Mouse (Mus musculus) intestine, embryonic 15.5 days (tissue): Measurements from ENCODE around the gene Arhgap4. TPM values are rescaled to one million over a fixed set of nuclear protein-coding genes. Genes with fewer than 3 reads are reported as not detected.
A peak's percentile ranks its signal among the peaks of the same experiment; 100 is the strongest.

ENCODE experiments used
- ATAC-seq: fragments of 200-750 bp; cut with Nextera tagmentation; 2 replicates; pipeline ENCODE4 v1.8.0; 2017; ENCODE audit warnings: moderate TSS enrichment, moderate library complexity
- H3K27ac ChIP-seq: fragments of 300-500 bp; sonication (generic); 2 replicates; pipeline ENCODE4 v1.5.1; 2015; ENCODE audit warnings: mild to moderate bottlenecking, inconsistent platforms
- H3K27me3 ChIP-seq: fragments of 300-500 bp; sonication (generic); replicated peaks from 2 replicates; pipeline ENCODE4 v1.6.1; 2015; ENCODE audit warnings: inconsistent platforms
- H3K36me3 ChIP-seq: fragments of 300-500 bp; sonication (generic); 2 replicates; pipeline ENCODE4 v1.6.1; 2015; ENCODE audit warnings: inconsistent platforms
- H3K4me1 ChIP-seq: fragments of 300-500 bp; sonication (generic); replicated peaks from 2 replicates; pipeline ENCODE4 v1.6.1; 2015; ENCODE audit warnings: inconsistent platforms
- H3K4me2 ChIP-seq: fragments of 300-500 bp; sonication (generic); replicated peaks from 2 replicates; pipeline ENCODE4 v1.6.1; 2015; ENCODE audit warnings: mild to moderate bottlenecking, inconsistent platforms
- H3K4me3 ChIP-seq: fragments of 300-500 bp; sonication (generic); replicated peaks from 2 replicates; pipeline ENCODE4 v1.5.1; 2015; ENCODE audit warnings: inconsistent platforms
- H3K9ac ChIP-seq: fragments of 300-500 bp; sonication (generic); 2 replicates; pipeline ENCODE4 v1.6.1; 2015; ENCODE audit warnings: inconsistent platforms
- H3K9me3 ChIP-seq: fragments of 300-500 bp; sonication (generic); 2 replicates; pipeline ENCODE4 v1.6.1; 2016; ENCODE audit warnings: inconsistent platforms
- WGBS: fragments of 180-500 bp; shearing (Covaris S2); methylation state at CpG from one replicate; pipeline ENCODE4 v1.1.7; 2015; 5-methylcytosine and 5-hydroxymethylcytosine counted together
- polyA plus RNA-seq: library from polyadenylated mRNA; unstranded; fragments of >200 nt; fragmentation: Nextera tagmentation; extraction: Ambion mirVana; gene quantifications from 2 replicates; pipeline ENCODE4 v1.2.1, GENCODE M21; 2015

The Arhgap4 gene
- polyA plus RNA-seq, 1 experiment from 2014 or later = 3.7 TPM

- no peaks in the 10 kb centered on the region for H3K36me3 ChIP-seq
- peak overlapping the region; percentile 54 for H3K4me2 ChIP-seq
- ATAC-seq = no peak
- no peak overlapping the region; the same call in 1 of the 2 replicates for H3K9ac ChIP-seq
- H3K4me1 ChIP-seq = no peaks in the 10 kb centered on the region
- no peaks in the 10 kb centered on the region for H3K27me3 ChIP-seq
- no peak overlapping the region for H3K4me3 ChIP-seq
- no peaks in the 10 kb centered on the region for H3K9me3 ChIP-seq
- WGBS = 39% methylated on average over 24 of the region's 26 CpGs
- H3K27ac ChIP-seq = no peak overlapping the region
Observed at GRCm38 (mm10) chrX:73911156-73911555, 10.5 kb downstream of the Arhgap4 start.

GRCm38 (mm10) chrX:73910451-73910850, 11.2 kb downstream of the Arhgap4 start:
- Histone ChIP-seq H3K27ac (no peak overlapping the region), H3K4me1 (no peaks in the 10 kb centered on the region), H3K36me3 (no peaks in the 10 kb centered on the region), H3K9ac (no peak overlapping the region), H3K4me3 (no peak overlapping the region), H3K4me2 (peak overlapping the region; percentile 54), H3K27me3 (no peaks in the 10 kb centered on the region), H3K9me3 (no peaks in the 10 kb centered on the region)
- no peak for ATAC-seq

GRCm38 (mm10) chrX:73910049-73910448, 11.6 kb downstream of the Arhgap4 start:
- no peak overlapping the region for H3K27ac ChIP-seq
- H3K36me3 ChIP-seq = no peaks in the 10 kb centered on the region
- no peak overlapping the region for H3K4me3 ChIP-seq
- ATAC-seq = no peak
- H3K9ac ChIP-seq = no peak overlapping the region
- H3K27me3 ChIP-seq = no peaks in the 10 kb centered on the region
- no peaks in the 10 kb centered on the region for H3K9me3 ChIP-seq
- H3K4me1 ChIP-seq = no peaks in the 10 kb centered on the region
- 95% methylated on average over 1 of the region's 1 CpGs for WGBS
- H3K4me2 ChIP-seq = no peak overlapping the region

GRCm38 (mm10) chrX:73897959-73898358, 23.7 kb downstream of the Arhgap4 start:
- no peaks in the 10 kb centered on the region for H3K4me1 ChIP-seq
- no peak for ATAC-seq

GRCm38 (mm10) chrX:73895719-73896118, 26.0 kb downstream of the Arhgap4 start, which contains the start of gene L1cam:
L1cam (minus strand) TSS chrX:73896105.
- H3K27me3 ChIP-seq = no peaks in the 10 kb centered on the region
- H3K9me3 ChIP-seq = no peaks in the 10 kb centered on the region
- H3K4me1 ChIP-seq = no peaks in the 10 kb centered on the region
- H3K27ac ChIP-seq = no peak within 1 kb of the TSS
- no peaks in the 10 kb centered on the region for H3K36me3 ChIP-seq
- WGBS = 18% methylated on average over 2 of the region's 2 CpGs
- no peak for ATAC-seq
- no peak within 1 kb of the TSS for H3K4me2 ChIP-seq
- no peak within 1 kb of the TSS for H3K9ac ChIP-seq
- H3K4me3 ChIP-seq = no peak within 1 kb of the TSS

More at GRCm38 (mm10) chrX:73897959-73898358, 23.7 kb downstream of the Arhgap4 start:
- Histone ChIP-seq H3K4me3 (no peak overlapping the region), H3K36me3 (no peaks in the 10 kb centered on the region), H3K27ac (no peak overlapping the region), H3K27me3 (no peaks in the 10 kb centered on the region), H3K9ac (no peak overlapping the region), H3K9me3 (no peaks in the 10 kb centered on the region), H3K4me2 (no peak overlapping the region)
- WGBS = 74% methylated on average over 3 of the region's 3 CpGs

- no peak for ATAC-seq
- no peak overlapping the region for H3K4me2 ChIP-seq
- no peaks in the 10 kb centered on the region for H3K9me3 ChIP-seq
- H3K36me3 ChIP-seq = no peaks in the 10 kb centered on the region
- no peak overlapping the region for H3K27ac ChIP-seq
- H3K4me1 ChIP-seq = no peaks in the 10 kb centered on the region
- no peak overlapping the region for H3K9ac ChIP-seq
- WGBS = 91% methylated on average over 14 of the region's 14 CpGs
- H3K27me3 ChIP-seq = no peaks in the 10 kb centered on the region
- no peak overlapping the region for H3K4me3 ChIP-seq
Observed at GRCm38 (mm10) chrX:73892833-73893232, 28.8 kb downstream of the Arhgap4 start.

- Histone ChIP-seq H3K4me3 (no peak within 1 kb of the TSS), H3K27me3 (no peaks in the 10 kb centered on the region), H3K4me2 (no peak within 1 kb of the TSS), H3K9me3 (no peaks in the 10 kb centered on the region), H3K9ac (no peak within 1 kb of the TSS), H3K27ac (no peak within 1 kb of the TSS), H3K4me1 (no peaks in the 10 kb centered on the region), H3K36me3 (no peaks in the 10 kb centered on the region)
- no peak for ATAC-seq
- WGBS = 52% methylated on average over 6 of the region's 6 CpGs
Observed at GRCm38 (mm10) chrX:73891551-73892152, 30.0 kb downstream of the Arhgap4 start, which contains the start of gene Avpr2. Avpr2 (plus strand) TSS chrX:73892102.

GRCm38 (mm10) chrX:73881463-73881862, 40.2 kb downstream of the Arhgap4 start:
- 28% methylated on average over 6 of the region's 6 CpGs for WGBS

GRCm38 (mm10) chrX:73881036-73881427, 40.6 kb downstream of the Arhgap4 start:
- Histone ChIP-seq H3K27me3 (peaks cover 15% of the 10 kb centered on the region), H3K4me1 (0 out of 2 replicates have a peak, but pooled peaks cover 4% of the 10 kb centered on the region), H3K9ac (no peak overlapping the region), H3K36me3 (no peaks in the 10 kb centered on the region), H3K4me2 (peak overlapping the region; percentile 80), H3K4me3 (peak overlapping the region; percentile 37), H3K27ac (no peak overlapping the region), H3K9me3 (no peaks in the 10 kb centered on the region)
- 34% methylated on average over 16 of the region's 16 CpGs for WGBS
- no peak for ATAC-seq

More at GRCm38 (mm10) chrX:73881463-73881862, 40.2 kb downstream of the Arhgap4 start:
- Histone ChIP-seq H3K27ac (no peak overlapping the region), H3K9me3 (no peaks in the 10 kb centered on the region), H3K4me2 (0 out of 2 replicates have a peak overlapping the region, but pooled peaks have one; percentile 80), H3K9ac (no peak overlapping the region), H3K27me3 (peaks cover 15% of the 10 kb centered on the region), H3K36me3 (no peaks in the 10 kb centered on the region), H3K4me1 (0 out of 2 replicates have a peak, but pooled peaks cover 4% of the 10 kb centered on the region), H3K4me3 (no peak overlapping the region)
- no peak for ATAC-seq

GRCm38 (mm10) chrX:73880194-73881035, 41.3 kb downstream of the Arhgap4 start:
- Histone ChIP-seq H3K9ac (no peak overlapping the region), H3K27ac (no peak overlapping the region)
- ATAC-seq = peak; percentile 63

GRCm38 (mm10) chrX:73877014-73877413, 44.7 kb downstream of the Arhgap4 start:
- Histone ChIP-seq H3K9ac (no peak overlapping the region), H3K27me3 (peaks cover 15% of the 10 kb centered on the region), H3K4me2 (no peak overlapping the region), H3K27ac (no peak overlapping the region), H3K4me1 (0 out of 2 replicates have a peak, but pooled peaks cover 4% of the 10 kb centered on the region), H3K36me3 (no peaks in the 10 kb centered on the region), H3K4me3 (no peak overlapping the region), H3K9me3 (no peaks in the 10 kb centered on the region)
- WGBS = 58% methylated on average over 1 of the region's 1 CpGs
- ATAC-seq = no peak

More at GRCm38 (mm10) chrX:73880194-73881035, 41.3 kb downstream of the Arhgap4 start:
- H3K9me3 ChIP-seq = no peaks in the 10 kb centered on the region
- WGBS = 20% methylated on average over 25 of the region's 48 CpGs
- H3K36me3 ChIP-seq = no peaks in the 10 kb centered on the region
- peaks cover 15% of the 10 kb centered on the region for H3K27me3 ChIP-seq
- 0 out of 2 replicates have a peak, but pooled peaks cover 4% of the 10 kb centered on the region for H3K4me1 ChIP-seq
- peak overlapping the region; percentile 80 for H3K4me2 ChIP-seq
- peak overlapping the region; percentile 37 for H3K4me3 ChIP-seq

- Histone ChIP-seq H3K9me3 (no peaks in the 10 kb centered on the region), H3K36me3 (no peaks in the 10 kb centered on the region), H3K4me2 (no peak overlapping the region), H3K4me3 (no peak overlapping the region), H3K27ac (no peak overlapping the region), H3K9ac (no peak overlapping the region), H3K4me1 (0 out of 2 replicates have a peak, but pooled peaks cover 4% of the 10 kb centered on the region), H3K27me3 (peaks cover 15% of the 10 kb centered on the region)
- 69% methylated on average over 2 of the region's 2 CpGs for WGBS
- ATAC-seq = no peak
Observed at GRCm38 (mm10) chrX:73875881-73876280, 45.8 kb downstream of the Arhgap4 start.
